Mouse (Mus musculus) C2C12 (cell line): ENCODE measurements around the gene Ltk.
A peak's percentile ranks its signal among the peaks of the same experiment; 100 is the strongest.

Source experiments
- CTCF ChIP-seq: IDR thresholded peaks from one replicate; pipeline ENCODE4 v1.5.1; 2011; ENCODE audit not compliant: control insufficient read depth, insufficient read depth, insufficient read length
- MAX ChIP-seq: IDR thresholded peaks from one replicate; pipeline ENCODE4 v1.6.1; 2011; ENCODE audit warnings: mild to moderate bottlenecking, control low read depth
- MYOG ChIP-seq: IDR thresholded peaks from one replicate; pipeline ENCODE4 v1.6.1; 2011; ENCODE audit not compliant: control insufficient read depth, insufficient read length; ENCODE audit errors: extremely low read depth
- USF1 ChIP-seq: IDR thresholded peaks from one replicate; pipeline ENCODE4 v1.6.1; 2011; ENCODE audit warnings: low read depth, mild to moderate bottlenecking, control low read depth, moderate library complexity

DNA sequence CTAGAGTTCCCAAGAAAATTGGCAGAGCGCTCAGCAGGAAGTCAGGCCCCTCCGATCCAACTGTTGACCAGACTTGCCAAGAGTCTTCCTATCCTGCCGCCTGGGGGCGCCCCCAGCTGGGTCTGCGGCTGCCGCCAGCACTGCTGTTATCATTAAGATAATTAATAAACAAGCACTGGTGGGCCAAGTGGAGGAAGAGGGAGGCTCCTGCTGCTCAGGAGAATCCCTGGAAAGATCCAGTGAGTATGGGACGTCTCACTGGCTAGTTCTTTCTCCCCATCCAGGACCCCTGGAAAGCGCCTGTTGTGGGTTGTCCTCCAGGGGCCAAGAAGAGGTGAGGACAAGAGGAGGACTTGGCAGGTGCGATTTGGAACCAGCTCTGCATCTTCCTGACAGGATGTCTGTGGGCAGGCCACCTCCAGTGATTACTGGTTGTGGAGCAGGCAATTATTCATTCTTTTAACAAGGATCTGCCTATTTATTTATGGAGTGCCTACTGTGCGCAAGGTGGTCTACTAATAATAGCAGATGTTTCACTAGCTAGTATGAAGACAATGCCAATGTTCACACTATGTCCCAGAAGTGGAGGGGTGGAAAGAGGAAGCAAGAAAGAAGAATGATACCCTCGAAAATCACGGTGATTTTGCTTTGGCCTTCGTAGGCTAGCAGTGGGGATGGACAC is 38.2 kb upstream of the Ltk start:
- TF ChIP-seq MYOG, result no peak
- TF ChIP-seq CTCF, result peak; percentile 43
- no peak for TF ChIP-seq USF1
- TF ChIP-seq MAX, result no peak
